Mouse (Mus musculus): ENCODE measurements around the gene Lsamp. TPM values are rescaled to one million over a fixed set of nuclear protein-coding genes. Genes with fewer than 3 reads are reported as not detected.

The Lsamp gene
- 7.6 and 10.4 TPM in 2 replicates for polyA plus RNA-seq (2012; rRNA removed)

GRCm38 (mm10) chr16:39984205-39984634, at the start of gene Lsamp:
TSS of gene Lsamp (plus strand) at chr16:39984361.

Measured in central nervous system, embryonic 11.5 days (tissue).